Mouse (Mus musculus) cerebellum, adult (tissue): Measurements from ENCODE around the gene Cacng7.
"Not testable (repeated sequence)": the region's sequence is repeated elsewhere in the genome, so short reads cannot be mapped to it uniquely, and the experiment has no call there.

ENCODE experiments used
- ATAC-seq: cut with Nextera tagmentation; 2 replicates; pipeline ENCODE4 v1.9.2; 2017; ENCODE audit warnings: mild to moderate bottlenecking, moderate library complexity, mixed read lengths; ENCODE audit not compliant: insufficient number of reproducible peaks, low FRiP score, low TSS enrichment

Gene Cacng7

GRCm38 (mm10) chr7:3332619-3333521 lies at the start of gene Cacng7:
TSS of gene Cacng7 (plus strand) at chr7:3332955.
- ATAC-seq = peak; percentile 57; the same call in 1 of the 2 replicates

GRCm38 (mm10) chr7:3283081-3283875 lies 49.5 kb upstream of the Cacng7 start:
- no peak for ATAC-seq

- ATAC-seq = no peak
Measured at GRCm38 (mm10) chr7:3284604-3285003, 48.2 kb upstream of the Cacng7 start.

DNA sequence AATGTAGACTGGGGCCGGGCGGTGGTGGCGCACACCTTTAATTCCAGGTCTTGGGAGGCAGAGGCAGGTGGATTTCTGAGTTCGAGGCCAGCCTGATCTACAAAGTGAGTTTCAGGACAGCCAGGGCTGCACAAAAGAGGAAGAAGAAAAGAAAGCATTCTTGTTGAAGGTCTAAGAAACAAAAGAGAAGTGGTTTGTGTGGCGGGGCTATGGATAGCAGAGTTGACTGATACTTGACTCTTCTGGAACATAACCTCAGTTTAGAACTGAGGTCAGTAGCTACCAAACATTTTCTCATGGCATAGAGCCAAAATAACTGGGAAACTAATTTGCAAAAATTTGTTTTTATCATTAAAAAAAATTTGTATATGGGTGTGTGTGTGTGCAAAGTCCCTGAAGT lies 46.7 kb upstream of the Cacng7 start:
- no peak for ATAC-seq

DNA sequence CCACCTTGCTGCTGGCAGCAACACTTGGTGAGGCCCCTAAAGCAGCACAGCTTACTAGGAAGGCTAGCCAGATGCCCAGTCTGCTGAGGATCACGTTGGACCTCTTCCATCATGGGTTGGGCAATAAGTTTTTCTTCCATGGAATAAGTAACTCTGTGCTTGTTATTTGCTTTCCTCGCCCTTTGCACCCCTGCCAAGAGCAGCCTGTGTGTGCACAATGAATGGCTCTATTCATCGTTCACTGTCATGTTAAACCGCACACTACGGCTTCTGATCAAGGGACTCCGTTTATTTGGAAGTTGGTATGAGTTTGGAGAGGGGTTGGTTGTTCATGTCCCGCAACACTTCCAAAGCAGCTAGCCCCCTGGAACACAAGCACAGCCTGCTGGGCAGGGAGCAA lies 45.6 kb upstream of the Cacng7 start:
- ATAC-seq = no peak

DNA sequence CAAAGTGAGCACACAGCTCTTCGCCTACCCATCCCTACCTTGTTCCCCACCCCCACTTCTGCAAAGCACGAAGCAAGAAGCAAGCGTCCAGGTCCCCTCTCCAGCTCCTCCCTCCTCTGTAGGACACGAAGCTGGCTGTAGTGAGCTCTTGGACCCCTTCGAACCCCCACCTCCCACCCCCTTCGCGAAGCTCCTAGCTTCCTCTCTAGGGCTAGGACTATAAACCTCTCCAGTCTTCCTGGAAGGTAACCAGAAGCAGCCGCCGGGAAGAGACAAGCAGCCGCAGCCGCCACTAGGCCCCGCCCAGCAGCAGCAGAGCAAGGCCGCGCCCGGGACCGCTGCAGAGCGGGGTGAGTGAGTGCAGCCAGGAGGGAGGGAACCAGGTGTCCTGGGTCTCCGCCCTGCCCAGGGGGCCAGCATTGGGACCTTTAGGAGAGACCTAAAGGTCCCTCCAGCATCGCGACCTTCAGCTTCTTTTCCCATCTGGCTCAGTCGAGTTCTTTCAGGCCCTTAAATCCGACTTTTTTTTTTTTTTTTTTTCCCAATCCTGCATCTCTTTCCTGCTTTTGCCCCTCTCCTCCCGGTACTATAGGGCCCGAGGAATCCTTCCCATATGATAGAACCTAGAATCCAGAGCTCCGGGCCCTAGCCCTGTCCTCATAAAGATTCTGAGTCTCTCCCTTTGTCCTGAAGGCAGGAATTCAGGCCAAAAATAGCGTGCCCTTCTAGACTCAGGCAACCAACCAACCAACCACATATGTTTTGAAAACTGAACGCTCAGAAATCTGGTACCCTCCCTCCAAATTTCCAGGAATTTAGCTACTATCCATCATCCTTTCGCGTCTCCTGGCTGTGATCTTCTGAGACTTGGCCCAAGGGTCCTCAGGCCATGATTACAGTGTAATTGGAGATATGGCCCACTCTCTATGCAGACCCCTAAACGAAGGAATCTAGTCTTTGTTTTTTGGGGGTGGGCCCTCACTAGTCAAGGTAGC lies 43.5 kb upstream of the Cacng7 start, which contains the start of the genes Myadm and Prkcg:
Myadm (plus strand) TSS at position 105 of the 995 bp plus-strand sequence.
Prkcg (plus strand) TSS at position 204 of the 995 bp plus-strand sequence.
- ATAC-seq = peak; percentile 81

- ATAC-seq = peak; percentile 81
Measured at GRCm38 (mm10) chr7:3290257-3291033, 42.3 kb upstream of the Cacng7 start.

DNA sequence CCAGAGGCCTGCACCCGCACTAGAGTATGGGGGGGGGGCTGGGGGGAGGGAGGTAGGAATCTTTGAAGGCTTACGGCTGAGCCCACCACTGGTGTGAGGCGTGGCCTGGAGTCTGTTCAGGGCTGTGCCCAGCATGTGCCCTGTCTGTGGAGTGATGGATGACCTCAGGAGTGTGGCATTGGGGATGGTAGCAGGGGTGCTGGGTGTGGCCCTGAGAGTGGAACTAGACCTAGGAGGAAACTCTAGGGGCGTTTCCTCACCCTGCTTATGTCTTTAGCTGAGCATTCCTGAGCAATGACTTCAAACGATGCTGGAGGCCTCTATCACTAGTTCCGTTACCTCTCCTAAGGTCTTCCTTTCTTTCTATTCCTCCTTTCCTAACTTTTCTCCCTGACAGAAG lies 41.6 kb upstream of the Cacng7 start:
- no peak for ATAC-seq

DNA sequence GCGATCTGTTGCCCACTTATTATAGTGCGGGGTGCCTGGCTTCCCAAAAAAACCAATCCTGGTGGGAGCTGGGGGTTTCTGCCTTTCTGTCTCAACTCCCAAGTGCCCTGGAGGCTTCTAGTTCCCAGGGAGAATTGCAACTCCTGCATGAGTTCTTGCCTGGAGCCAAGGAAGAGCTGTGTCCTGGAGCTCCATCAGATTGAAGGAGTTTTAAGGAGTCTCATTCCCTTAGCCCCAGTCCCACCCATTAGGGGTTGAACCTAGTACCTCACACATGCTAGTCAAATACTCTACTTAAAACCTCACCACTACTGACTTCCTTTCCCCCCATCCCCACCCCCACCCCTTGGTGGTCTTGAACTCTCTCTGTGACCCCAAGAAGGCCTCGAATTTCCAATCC lies 41.0 kb upstream of the Cacng7 start:
- no peak for ATAC-seq

DNA sequence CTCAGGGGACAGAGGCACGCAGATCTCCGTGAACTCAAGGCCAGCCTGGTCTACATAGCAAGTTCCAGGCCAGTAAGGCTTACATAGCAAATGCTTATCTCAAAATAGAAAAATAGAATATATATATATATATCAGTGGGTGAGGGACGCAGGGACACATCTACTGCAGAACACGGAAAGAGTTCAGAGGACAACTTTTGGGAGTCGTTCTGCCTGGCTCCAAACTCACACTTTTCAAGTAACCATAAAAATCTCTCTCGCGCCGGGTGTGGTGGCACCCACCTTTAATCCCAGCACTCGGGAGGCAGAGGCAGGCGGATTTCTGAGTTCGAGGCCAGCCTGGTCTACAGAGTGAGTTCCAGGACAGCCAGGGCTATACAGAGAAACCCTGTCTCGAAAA lies 40.5 kb upstream of the Cacng7 start:
- ATAC-seq = not testable (repeated sequence)

- no peak for ATAC-seq
Measured at GRCm38 (mm10) chr7:3292791-3293190, 40.0 kb upstream of the Cacng7 start.

- ATAC-seq = no peak
Measured at GRCm38 (mm10) chr7:3294794-3295193, 38.0 kb upstream of the Cacng7 start.

DNA sequence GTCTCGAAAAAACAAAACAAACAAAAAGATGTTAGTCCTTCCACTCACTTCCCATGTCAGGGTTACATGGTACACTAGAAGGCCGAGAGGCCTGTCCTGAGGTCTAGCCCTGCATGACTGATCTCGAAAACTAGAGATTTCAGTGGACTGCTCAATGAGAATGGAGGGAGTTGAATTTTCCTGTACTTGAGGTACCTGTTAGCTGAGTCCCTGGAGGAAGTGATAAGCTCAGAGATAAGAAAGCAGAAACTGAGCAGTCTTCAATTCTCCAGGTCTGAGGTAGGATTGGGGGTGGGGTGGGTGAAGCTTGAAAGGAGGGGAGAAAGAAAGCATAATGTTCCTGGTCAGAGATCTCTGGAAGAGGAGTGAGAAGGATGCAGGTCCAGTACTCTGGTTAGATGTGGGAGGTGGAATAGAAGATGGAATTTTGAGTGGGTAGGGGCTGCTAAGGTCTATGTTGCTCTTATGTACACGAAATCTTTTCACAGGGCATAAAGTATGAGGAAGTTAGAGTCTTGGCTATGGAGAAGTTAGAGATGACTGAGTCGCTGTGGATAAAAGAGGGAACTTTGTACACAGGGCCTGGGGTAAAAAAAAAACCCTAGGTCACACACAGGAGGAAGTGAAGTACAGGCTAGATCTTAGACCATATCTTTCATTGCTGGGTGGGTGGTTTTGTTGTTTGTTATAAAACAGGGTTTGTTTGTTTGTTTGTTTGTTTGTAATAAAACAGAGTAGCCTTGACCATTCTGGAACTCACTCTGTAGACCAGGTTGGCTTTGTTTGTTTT lies 37.2 kb upstream of the Cacng7 start:
- no peak for ATAC-seq

- ATAC-seq = no peak
Measured at GRCm38 (mm10) chr7:3296711-3297110, 36.0 kb upstream of the Cacng7 start.

DNA sequence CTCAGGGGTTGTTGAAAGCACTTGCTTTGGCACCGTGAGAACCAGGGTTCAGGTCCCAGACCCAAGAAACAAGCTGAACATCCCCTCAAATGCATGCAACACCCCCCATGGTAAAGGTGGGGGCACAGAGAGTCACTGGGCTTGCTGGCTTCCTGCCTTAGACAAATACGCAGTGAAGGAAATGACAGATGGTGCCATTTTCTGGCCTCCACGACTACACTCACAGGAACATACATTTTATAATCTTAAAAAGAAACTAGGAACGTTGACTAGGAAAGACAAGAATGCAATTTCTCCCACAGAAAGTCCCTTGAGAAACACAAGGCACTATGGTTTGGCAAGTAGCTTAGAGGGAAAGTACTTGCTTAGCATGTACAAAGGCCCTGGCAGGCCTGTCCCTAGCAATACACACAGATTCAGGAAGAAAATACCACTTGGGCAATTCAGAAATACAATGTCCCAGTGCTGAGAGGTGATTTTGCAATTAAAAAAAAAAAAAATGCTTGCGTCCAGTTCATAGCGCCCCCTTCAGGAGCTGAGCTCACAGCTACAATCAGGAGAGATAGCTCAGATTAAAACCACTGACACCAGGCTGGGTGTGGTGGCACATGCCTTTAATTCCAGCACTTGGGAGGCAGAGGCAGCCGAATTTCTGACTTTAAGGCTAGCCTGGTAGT lies 32.7 kb upstream of the Cacng7 start:
- ATAC-seq = no peak

DNA sequence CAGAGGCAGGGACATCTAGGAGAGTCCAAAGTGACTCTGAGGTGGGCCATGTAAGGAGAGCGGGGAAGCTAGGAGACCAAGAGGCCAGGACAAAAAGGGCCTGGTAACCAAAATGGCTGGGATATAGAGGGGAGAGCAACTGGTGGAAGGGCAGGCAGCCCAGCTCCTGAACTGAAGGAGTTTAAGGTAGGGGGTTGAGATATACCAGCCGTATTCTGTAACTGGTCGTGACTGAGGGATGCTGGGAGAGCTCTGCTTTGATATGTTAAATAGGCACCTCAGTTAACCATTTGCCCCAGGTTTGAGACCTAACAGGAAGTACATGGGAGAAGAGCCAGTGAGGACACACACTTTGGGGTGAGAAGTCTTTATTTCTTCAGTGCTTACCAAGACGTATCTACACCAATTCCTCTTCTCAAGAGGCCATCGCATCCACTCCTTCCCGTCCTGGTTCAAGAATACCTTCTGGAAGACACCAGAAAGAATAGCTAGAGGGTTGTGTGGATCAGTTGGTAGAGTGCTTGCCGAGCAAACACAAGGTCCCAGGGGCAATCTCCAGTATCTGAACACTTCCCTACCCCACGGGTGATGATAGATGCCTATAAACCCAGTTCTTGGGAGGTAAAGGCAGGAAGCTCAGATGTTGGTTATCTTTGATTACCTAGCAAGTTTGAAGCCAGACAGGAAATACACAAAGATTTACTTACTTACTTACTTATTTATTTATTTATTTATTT lies 31.7 kb upstream of the Cacng7 start:
- no peak for ATAC-seq
